Mouse (Mus musculus) liver, postnatal 0 days (tissue): ENCODE results near the gene Ctnnbl1. TPM values are rescaled to one million over a fixed set of nuclear protein-coding genes. Genes with fewer than 3 reads are reported as not detected.

Experiments
- ATAC-seq: fragments of 200-750 bp; cut with Nextera tagmentation; 2 replicates; pipeline ENCODE4 v1.8.0; 2017; ENCODE audit warnings: mild to moderate bottlenecking, moderate library complexity
- DNase-seq: peaks from one replicate; pipeline ENCODE4 v3.0.0-alpha.2; 2016
- H3K27ac ChIP-seq: fragments of 300-500 bp; sonication (generic); 2 replicates; pipeline ENCODE4 v1.5.1; 2014; ENCODE audit warnings: antibody characterized with exemption, moderate library complexity, mild to moderate bottlenecking, low read depth
- H3K27me3 ChIP-seq: fragments of 300-500 bp; sonication (generic); 2 replicates; pipeline ENCODE4 v1.6.1; 2014; ENCODE audit warnings: low read length, control low read depth, mixed read lengths; ENCODE audit not compliant: insufficient read depth
- H3K36me3 ChIP-seq: fragments of 300-500 bp; sonication (generic); replicated peaks from 2 replicates; pipeline ENCODE4 v1.6.1; 2014; ENCODE audit warnings: mild to moderate bottlenecking, control low read depth, low read length, moderate library complexity, mixed read lengths; ENCODE audit not compliant: insufficient read depth
- H3K4me1 ChIP-seq: fragments of 300-500 bp; sonication (generic); 2 replicates; pipeline ENCODE4 v1.6.1; 2014; ENCODE audit warnings: antibody characterized with exemption, mild to moderate bottlenecking, control low read depth; ENCODE audit not compliant: insufficient read depth
- H3K4me2 ChIP-seq: fragments of 300-500 bp; sonication (generic); 2 replicates; pipeline ENCODE4 v1.6.1; 2014; ENCODE audit warnings: low read depth, mild to moderate bottlenecking, low read length, moderate library complexity, mixed read lengths
- H3K4me3 ChIP-seq: fragments of 300-500 bp; sonication (generic); 2 replicates; pipeline ENCODE4 v1.5.1; 2014; ENCODE audit warnings: low read depth, low read length
- H3K9ac ChIP-seq: fragments of 300-500 bp; sonication (generic); replicated peaks from 2 replicates; pipeline ENCODE4 v1.6.1; 2014; ENCODE audit warnings: mild to moderate bottlenecking, moderate library complexity
- H3K9me3 ChIP-seq: fragments of 300-500 bp; sonication (generic); 2 replicates; pipeline ENCODE4 v1.6.1; 2016; ENCODE audit warnings: mild to moderate bottlenecking, control low read depth, low read length, mixed read lengths
- CTCF ChIP-seq: sonication (generic); IDR thresholded peaks from 2 replicates; pipeline ENCODE4 v1.5.1; 2016; ENCODE audit warnings: antibody characterized with exemption, low read depth
- EP300 ChIP-seq: IDR thresholded peaks from 2 replicates; pipeline ENCODE4 v1.6.1; 2016; ENCODE audit warnings: antibody characterized with exemption, low read depth, mild to moderate bottlenecking
- WGBS: fragments of 180-500 bp; shearing (Covaris S2); extraction: QIAGEN DNeasy Blood & Tissue Kit; methylation state at CpG from one replicate; pipeline ENCODE4 v1.1.7; 2014; ENCODE audit not compliant: insufficient replicate concordance; 5-methylcytosine and 5-hydroxymethylcytosine counted together
- polyA plus RNA-seq: library from polyadenylated mRNA; unstranded; fragments of >200 nt; fragmentation: Nextera tagmentation; extraction: Ambion mirVana; gene quantifications from 2 replicates; pipeline ENCODE4 v1.2.1, GENCODE M21; 2015

Ctnnbl1 gene
- polyA plus RNA-seq, 1 experiment from 2014 or later, result 19.9 TPM

DNA sequence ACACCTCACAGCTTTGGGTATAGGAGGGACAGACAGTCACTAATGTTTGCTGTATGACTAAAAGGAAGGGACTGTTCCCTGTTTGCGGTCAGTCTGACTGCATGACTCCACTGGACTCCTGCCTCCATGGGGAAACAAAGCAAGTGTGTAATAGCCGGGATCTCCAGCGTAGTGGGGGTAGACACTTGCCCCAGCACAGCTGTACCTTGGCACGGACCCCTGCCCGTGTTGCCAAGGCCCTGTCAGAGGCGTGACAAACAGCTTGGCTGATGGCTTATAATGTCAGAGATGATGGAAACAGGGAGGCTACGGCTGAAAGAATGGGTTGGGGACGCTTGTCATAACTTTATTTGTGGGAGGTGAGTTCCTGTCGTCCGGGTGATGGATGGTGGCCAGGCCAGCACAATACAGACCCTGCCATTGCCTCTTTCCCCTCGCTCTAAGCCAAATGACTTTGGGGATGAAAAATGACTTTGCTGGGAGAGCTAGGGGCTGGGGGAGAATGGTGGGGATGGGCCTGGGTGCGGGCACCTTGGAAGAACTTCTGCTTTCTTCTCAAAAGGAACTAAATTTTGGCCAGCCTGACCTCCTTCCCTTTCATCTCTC lies 21.5 kb upstream of the Ctnnbl1 start:
- 38% methylated on average over 12 of the region's 12 CpGs for WGBS
- no peak overlapping the region for H3K4me3 ChIP-seq
- DNase-seq (no peak), ATAC-seq (no peak)
- no peak overlapping the region for H3K9ac ChIP-seq
- H3K27me3 ChIP-seq, result no peaks in the 10 kb centered on the region
- H3K4me2 ChIP-seq, result no peak overlapping the region
- H3K9me3 ChIP-seq, result no peaks in the 10 kb centered on the region
- TF ChIP-seq CTCF (no peak), EP300 (no peak)
- no peaks in the 10 kb centered on the region for H3K36me3 ChIP-seq
- H3K4me1 ChIP-seq, result no peaks in the 10 kb centered on the region
- H3K27ac ChIP-seq, result no peak overlapping the region

DNA sequence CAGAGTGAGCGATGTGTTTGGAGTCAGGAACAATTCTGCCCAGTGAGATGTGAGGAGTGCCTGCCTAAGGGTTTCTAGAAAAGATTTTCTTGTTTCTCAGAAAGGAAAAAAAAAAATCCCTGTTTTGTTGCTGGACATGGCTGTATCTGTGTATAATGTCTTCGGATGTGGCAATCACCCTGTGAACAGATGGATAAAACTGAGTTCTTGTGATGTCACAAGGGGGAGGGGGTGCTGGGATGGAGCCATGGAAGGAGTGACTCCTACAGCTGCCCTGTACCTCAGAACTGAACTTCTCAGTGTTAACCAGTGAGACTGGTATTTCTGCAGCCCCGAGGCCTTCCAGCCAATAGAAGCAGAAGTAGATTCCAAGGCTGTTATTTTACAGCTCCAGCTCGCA lies 18.8 kb upstream of the Ctnnbl1 start:
- 73% methylated on average over 4 of the region's 4 CpGs for WGBS

DNA sequence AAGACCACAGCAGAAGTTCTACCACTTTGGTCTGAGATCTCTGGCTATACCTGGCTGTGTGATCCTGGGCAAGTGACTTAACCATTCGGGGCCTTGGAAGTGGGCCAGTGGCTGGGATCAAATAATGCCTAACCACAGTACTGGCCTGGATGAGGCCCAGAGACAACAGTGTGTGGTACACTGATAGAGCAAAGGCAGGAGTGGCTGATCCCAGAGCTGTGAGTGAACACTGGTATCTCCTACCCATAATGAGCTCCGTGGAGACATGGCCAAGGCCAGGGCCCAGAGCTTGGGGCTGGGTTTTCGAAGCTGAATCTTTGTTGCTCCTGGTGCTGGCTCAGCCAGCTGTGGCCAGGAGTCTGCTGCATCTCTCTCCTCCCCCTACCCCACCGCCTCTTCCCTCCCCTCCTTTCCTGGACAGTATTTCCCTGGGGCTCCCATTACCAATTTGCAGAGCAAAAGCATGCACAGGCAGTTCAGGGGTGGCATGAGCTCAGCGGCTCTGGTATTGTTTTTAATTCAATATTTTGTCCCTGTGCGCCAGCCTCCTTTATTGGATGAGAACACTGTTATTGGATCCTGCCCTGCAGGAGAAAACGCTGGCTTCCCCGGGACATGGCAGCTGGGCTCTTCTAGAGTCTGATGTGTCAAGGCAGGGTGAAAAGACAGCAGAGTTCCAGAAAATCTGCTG lies 13.2 kb upstream of the Ctnnbl1 start:
- Histone ChIP-seq H3K27ac (no peak overlapping the region), H3K36me3 (no peaks in the 10 kb centered on the region), H3K9me3 (no peaks in the 10 kb centered on the region), H3K4me2 (no peak overlapping the region), H3K9ac (no peak overlapping the region), H3K4me1 (no peaks in the 10 kb centered on the region), H3K27me3 (no peaks in the 10 kb centered on the region), H3K4me3 (no peak overlapping the region)
- no peak for DNase-seq
- WGBS, result 62% methylated on average over 8 of the region's 8 CpGs
- ATAC-seq, result no peak
- TF ChIP-seq CTCF, result no peak

More for the DNA sequence above, 18.8 kb upstream of the Ctnnbl1 start:
- TF ChIP-seq CTCF (no peak), EP300 (no peak)
- Histone ChIP-seq H3K4me2 (no peak overlapping the region), H3K4me3 (no peak overlapping the region), H3K27ac (no peak overlapping the region), H3K36me3 (no peaks in the 10 kb centered on the region), H3K27me3 (no peaks in the 10 kb centered on the region), H3K9me3 (no peaks in the 10 kb centered on the region), H3K4me1 (no peaks in the 10 kb centered on the region), H3K9ac (no peak overlapping the region)
- ATAC-seq (no peak), DNase-seq (no peak)

DNA sequence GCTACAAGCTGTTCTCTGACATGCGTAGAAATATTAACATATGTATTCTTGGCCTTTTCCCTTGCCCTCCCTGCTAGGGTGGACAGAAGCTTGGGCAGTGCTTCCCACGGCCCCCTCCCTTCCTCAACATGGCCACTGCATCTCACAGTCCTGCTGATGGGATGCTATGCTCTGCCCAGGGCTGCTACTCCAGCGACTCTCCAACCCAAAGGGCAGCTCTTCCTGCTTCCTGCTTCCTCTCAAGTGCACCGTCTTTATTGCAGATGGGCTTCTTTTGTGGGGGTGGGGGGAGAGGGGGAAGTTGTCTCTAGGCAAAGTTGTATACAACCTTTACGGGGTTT lies 12.7 kb upstream of the Ctnnbl1 start:
- Histone ChIP-seq H3K9ac (no peak overlapping the region), H3K4me2 (no peak overlapping the region), H3K27me3 (no peaks in the 10 kb centered on the region), H3K4me1 (no peaks in the 10 kb centered on the region), H3K4me3 (no peak overlapping the region), H3K27ac (no peak overlapping the region), H3K9me3 (no peaks in the 10 kb centered on the region), H3K36me3 (no peaks in the 10 kb centered on the region)
- TF ChIP-seq CTCF (no peak), EP300 (no peak)
- 40% methylated on average over 5 of the region's 5 CpGs for WGBS
- DNase-seq (no peak), ATAC-seq (no peak)

DNA sequence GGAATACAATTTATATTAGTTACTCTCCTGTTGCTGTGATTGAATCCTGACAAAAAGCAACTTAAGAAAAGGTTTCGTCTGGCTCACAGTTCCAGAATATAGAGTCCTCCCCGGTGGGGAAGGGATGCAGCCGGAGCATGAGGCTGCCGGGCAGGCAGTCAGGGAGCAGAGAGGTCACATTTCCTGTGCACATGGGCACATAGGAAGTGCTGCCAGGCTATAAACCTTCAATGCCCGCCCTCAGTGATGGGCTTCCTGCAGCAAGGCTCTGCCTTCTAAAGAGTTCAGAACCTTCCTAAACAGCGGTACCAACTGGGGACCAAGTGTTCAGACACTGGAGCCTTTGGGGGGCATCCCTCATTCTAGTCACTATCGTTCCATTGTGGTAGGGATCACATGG lies 7.4 kb downstream of the Ctnnbl1 start:
- Histone ChIP-seq H3K9ac (no peak overlapping the region), H3K9me3 (no peaks in the 10 kb centered on the region), H3K4me2 (no peak overlapping the region), H3K4me3 (no peak overlapping the region), H3K27ac (no peak overlapping the region), H3K36me3 (no peaks in the 10 kb centered on the region), H3K4me1 (no peaks in the 10 kb centered on the region; the same call in 1 of the 2 replicates), H3K27me3 (no peaks in the 10 kb centered on the region)
- ATAC-seq (no peak), DNase-seq (no peak)
- 48% methylated on average over 7 of the region's 7 CpGs for WGBS
- TF ChIP-seq EP300 (no peak), CTCF (no peak)

DNA sequence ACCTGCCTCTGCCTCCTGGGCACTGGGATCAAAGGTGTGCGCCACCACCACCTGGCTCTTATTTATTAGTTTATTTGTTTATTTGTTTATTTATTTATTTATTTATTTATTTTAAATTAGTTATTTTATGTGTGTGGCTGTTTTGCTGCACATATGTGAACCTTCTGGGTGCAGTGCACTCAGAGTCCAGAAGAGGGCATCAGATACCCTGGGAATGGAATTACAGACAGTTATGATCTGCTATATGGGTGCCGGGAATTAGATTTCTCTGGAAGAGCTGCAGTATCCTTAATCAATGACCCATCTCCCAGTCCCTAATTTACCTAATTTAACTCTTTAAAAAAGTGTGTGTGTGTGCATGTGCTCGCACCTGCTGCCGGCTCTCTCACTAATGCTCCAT lies 8.5 kb downstream of the Ctnnbl1 start:
- Histone ChIP-seq H3K4me1 (no peaks in the 10 kb centered on the region; the same call in 1 of the 2 replicates), H3K27ac (no peak overlapping the region), H3K4me2 (no peak overlapping the region), H3K9me3 (no peaks in the 10 kb centered on the region), H3K4me3 (no peak overlapping the region), H3K9ac (no peak overlapping the region), H3K27me3 (no peaks in the 10 kb centered on the region), H3K36me3 (no peaks in the 10 kb centered on the region)
- ATAC-seq (no peak), DNase-seq (no peak)
- WGBS, result 90% methylated on average over 4 of the region's 4 CpGs
- TF ChIP-seq CTCF (peak; percentile 45), EP300 (no peak)
